Mouse (Mus musculus): ENCODE measurements at regions not wholly inside any gene's neighbourhood (a gene's known extent, or its start where the extent isn't known, plus 50 kb on each side); places are given as distances from the start of the nearest gene placed in this dataset.

DNA sequence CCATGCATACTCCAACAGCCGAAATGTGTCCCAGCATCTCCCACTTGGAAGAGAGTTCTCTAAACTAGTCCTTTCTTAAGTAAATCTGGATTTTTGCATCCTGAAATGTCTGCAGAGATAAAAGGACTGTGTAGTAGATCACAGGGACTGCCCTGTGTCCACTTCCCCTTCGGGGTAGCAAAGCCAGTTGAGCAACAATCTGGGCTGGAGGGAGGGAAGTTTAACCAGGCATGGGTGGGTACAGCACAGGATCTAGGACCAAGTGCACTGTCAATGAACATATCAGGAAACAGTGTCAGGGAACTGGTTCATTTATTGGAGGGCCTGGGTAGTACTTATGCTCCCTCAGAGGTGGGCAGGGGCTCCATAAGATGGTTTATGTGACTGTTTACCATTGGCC, 434.5 kb upstream of the Kif2a start:
- in situ Hi-C loops (cut with MboI; ENCODE audit: low pct_unique_long_range_greater_than_20kb) = loop anchor here (10.0 to 25.0 kb wide), 2 partner anchors 231 to 588 kb away; partner anchors contain the start of gene Smim15
- no peak for TF ChIP-seq CTCF (IDR thresholded peaks at IDR 0.05)
- DNase-seq (ENCODE audit: low read depth, low spot score) (no peak), ATAC-seq (no peak)
- ChIA-PET POLR2A (no interaction called here), CTCF (no interaction called here)
- H3K27me3 ChIP-seq = peaks cover 4% of the 10 kb centered on the region

DNA sequence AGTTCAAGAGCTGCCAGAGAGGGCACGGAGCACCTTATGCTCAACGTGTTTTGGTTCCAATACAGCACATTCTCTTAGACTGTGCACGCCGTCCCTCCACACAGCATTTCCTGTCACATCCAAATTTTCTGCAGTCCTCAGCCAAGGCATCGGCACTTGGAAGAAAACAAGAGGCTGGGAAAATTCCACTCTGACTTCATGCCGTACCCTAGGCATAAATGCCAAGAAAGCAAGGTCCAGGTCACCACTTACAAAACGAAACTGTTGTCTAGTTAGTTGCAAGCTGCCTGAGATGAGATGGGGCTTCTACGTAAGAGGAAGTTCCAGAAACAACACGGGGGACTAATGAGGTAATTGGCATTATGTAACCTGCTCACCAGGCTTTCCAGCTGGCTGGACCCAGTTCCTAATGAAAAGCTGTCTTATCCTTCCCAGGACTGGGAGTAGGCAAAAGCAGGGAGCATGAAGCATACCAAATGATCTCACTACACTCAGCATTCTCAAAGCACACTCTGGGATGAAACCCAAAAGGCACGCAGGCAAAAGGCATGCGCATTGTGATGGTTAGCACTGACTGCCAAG, 427.8 kb upstream of the Kif2a start:
- ChIA-PET POLR2A (interaction anchor here (1.2 kb wide), 1 partner anchor 444 kb away, joined by 3 read pairs; no protein-coding TSS in a partner anchor), CTCF (no interaction called here)
- no peaks in the 10 kb centered on the region for H3K27me3 ChIP-seq
- DNase-seq (ENCODE audit: low read depth, low spot score) = peak; percentile 92
- peak; percentile 99 for ATAC-seq
- no peak for TF ChIP-seq CTCF (IDR thresholded peaks at IDR 0.05)
- in situ Hi-C loops (cut with MboI; ENCODE audit: low pct_unique_long_range_greater_than_20kb) = loop anchor here (10.0 to 25.0 kb wide), 2 partner anchors 238 to 595 kb away; partner anchors contain the start of gene Smim15

DNA sequence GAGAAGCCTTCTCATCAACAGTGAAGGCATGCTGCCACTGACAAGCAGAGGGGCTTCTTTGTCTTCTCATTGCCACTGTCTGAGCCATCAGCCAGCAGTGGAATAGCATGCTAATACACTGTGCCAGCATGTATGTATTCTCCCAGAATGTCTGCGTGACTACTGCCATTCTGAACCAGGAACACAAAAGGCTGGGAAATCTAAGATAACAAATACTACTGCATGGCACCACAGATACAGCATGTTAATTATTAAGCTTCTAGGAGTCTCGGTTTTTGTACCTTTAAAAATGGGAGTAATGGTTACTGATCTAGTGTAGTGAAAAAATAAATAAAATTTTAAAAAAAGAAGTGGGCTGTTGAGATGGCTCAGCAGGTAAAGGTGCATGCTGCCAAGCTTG, 425.9 kb upstream of the Kif2a start:
- no peak for TF ChIP-seq CTCF (IDR thresholded peaks at IDR 0.05)
- peaks cover 5% of the 10 kb centered on the region for H3K27me3 ChIP-seq
- ATAC-seq = no peak
- ChIA-PET POLR2A (no interaction called here), CTCF (no interaction called here)
- in situ Hi-C loops (cut with MboI; ENCODE audit: low pct_unique_long_range_greater_than_20kb) = no loop called here
- no peak for DNase-seq (ENCODE audit: low read depth, low spot score)

DNA sequence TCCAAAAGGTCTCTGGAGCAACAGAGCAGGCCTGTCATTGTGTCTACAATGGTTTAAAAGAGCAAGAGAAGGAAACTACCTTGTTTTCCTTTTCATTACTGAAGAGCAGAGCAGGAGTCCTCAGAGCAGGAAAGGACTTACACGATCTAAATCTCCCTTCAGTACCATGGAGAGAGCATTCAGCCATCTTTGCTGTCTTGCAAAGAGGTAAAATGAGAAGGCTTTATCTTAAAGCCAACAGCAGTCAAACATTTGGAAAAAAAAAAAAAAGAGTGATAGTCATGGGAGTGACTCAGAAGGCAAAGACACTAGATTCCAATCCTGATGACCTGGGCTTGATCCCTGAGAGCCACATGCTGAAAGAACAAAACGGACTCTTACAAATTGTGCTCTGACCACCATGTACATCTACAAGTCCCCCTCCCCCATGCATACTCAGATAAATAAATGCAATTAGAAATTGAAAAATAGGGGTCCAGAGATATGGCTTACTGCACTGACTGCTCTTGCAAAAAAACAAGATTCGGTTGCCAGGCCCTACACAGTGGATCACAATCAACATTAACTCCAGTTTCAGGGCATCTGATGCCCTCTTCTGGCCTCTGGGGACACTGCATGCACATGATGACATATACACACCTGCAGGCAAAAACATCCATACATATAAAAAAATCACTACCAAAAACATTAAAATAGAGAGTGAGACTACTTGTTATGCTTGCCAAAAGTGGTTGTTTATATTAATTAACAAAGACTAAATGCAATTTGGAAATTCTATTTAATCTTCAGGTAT, 397.6 kb upstream of the Kif2a start:
- ATAC-seq = no peak
- ChIA-PET CTCF (no interaction called here), POLR2A (no interaction called here)
- no peak for DNase-seq (ENCODE audit: low read depth, low spot score)
- in situ Hi-C loops (cut with MboI; ENCODE audit: low pct_unique_long_range_greater_than_20kb) = no loop called here
- H3K27me3 ChIP-seq = peaks cover 3% of the 10 kb centered on the region
- TF ChIP-seq CTCF (IDR thresholded peaks at IDR 0.05) = peak; percentile 15

DNA sequence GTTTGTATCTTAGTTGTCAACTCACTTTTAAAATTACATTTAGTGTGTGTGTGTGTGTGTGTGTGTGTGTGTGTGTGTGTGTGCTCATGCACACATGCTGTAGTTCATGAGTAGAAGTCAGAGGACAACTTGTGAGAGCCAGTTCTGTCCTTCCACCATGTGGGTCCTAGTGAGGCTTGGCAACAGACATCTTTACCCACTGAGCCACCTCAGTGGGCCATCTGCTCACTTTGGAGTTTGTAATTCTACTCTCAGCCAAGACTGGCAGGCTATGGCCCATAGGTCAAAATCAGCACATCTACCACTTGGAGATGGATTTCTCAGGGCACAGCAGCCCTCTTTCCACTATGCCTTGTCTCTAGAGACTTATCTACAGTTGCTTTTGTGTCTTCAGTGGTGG, 388.3 kb upstream of the Kif2a start:
- POLR2A ChIA-PET = interaction anchor here (1.0 kb wide), 1 partner anchor 9 kb away, joined by 3 read pairs; no protein-coding TSS in a partner anchor
- in situ Hi-C loops (cut with MboI; ENCODE audit: low pct_unique_long_range_greater_than_20kb) = no loop called here
- no peak for TF ChIP-seq CTCF (IDR thresholded peaks at IDR 0.05)
- ATAC-seq (no peak), DNase-seq (ENCODE audit: low read depth, low spot score) (no peak)
- no peaks in the 10 kb centered on the region for H3K27me3 ChIP-seq
- CTCF ChIA-PET = no interaction called here

- H3K27me3 ChIP-seq = no peaks in the 10 kb centered on the region
- ATAC-seq (no peak), DNase-seq (ENCODE audit: low read depth, low spot score) (no peak)
- ChIA-PET POLR2A (no interaction called here), CTCF (no interaction called here)
- in situ Hi-C loops (cut with MboI; ENCODE audit: low pct_unique_long_range_greater_than_20kb) = no loop called here
- TF ChIP-seq CTCF (IDR thresholded peaks at IDR 0.05) = no peak
Observed at GRCm38 (mm10) chr13:107407674-107408026, 385.7 kb upstream of the Kif2a start.

DNA sequence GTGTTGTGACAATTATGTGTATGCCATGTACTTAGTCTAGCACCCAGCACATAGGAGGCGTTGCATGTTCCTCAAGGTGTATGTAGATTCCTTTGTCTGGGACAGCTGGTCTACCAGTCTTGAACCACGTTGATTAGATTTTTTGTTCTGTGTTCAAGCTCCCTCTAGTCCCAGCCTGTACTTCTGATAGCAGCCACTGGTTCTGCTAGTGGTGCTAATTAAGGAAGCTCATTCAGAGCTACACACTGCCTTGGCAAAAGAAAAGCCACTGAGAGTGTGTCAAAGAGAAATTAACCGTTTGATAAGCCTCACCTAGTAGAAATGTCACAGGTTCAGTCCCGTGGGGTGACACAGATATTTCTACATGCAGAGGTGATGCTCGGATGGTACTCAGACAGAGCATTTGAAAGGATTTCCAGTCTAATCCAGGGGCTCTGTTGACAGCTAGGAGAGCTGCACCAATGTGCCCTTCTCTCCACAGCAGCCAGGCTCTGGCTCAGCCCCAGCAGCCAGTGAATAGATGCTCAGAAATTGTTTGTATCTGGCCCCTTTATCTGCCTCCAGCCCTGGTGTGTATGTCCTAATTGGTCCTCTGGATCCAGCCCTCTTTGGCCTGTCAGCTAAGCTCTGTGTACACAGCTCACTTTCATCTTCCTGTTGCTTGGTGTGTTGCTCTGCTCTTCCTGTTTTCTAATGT, 385.2 kb upstream of the Kif2a start:
- CTCF ChIA-PET = no interaction called here
- in situ Hi-C loops (cut with MboI; ENCODE audit: low pct_unique_long_range_greater_than_20kb) = no loop called here

DNA sequence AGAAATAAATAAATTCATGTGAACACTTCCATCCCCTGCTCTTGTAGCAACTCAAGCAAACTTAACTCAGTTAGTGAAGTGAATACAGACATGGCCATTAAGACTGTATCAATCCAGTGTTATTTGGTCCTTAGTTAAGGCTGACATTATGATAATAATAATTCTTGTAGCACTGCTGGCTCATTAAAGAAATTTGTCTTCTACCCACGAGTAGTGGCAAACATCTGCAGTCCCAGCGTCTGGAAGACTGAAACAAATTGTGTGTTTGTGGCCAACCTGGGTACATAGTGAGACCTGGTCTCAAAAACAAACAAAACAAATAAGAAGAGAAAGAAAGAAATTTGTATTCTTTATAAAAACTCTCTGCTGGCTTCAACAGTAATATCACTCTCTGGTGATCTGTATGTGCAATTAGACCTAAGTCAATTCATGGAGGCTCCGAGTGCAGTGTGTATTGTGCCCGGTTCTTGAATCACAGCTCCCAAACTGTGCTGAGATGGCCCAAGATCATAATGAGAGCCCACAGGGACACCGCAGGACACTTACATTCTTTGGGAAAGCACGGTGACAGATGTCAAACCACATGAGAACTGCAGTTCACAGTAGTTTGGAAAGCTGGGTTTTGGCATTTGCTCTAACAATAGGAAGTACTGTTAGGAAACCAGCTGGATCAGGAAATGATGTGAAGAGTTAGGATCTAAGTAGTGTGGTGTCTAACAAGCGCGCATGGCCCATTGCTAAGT, 376.9 kb upstream of the Kif2a start:
- POLR2A ChIA-PET = no interaction called here

More for the DNA sequence above, 385.2 kb upstream of the Kif2a start:
- no peaks in the 10 kb centered on the region for H3K27me3 ChIP-seq
- no peak for TF ChIP-seq CTCF (IDR thresholded peaks at IDR 0.05)
- POLR2A ChIA-PET = no interaction called here
- ATAC-seq (no peak), DNase-seq (ENCODE audit: low read depth, low spot score) (no peak)

DNA sequence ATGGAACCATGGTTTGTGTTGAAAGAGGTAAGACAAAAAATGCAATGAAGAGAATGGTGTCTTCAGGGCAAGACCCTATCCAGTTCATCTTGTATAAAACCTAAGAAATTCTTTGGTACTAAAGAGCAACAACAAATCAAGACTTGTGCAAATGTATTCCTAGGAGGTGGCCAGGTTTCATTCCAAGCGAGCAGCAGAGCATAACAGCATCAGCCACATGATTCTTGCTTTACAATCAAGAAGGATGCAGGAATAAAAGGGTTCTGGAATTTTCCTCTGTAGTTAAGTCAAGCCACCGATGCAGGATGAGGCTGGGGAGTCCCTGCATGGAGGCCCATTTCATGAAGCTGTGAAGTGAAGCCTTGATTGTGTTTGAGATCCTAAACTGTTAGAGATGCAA, 374.1 kb upstream of the Kif2a start:
- in situ Hi-C loops (cut with MboI; ENCODE audit: low pct_unique_long_range_greater_than_20kb) = no loop called here
- no peaks in the 10 kb centered on the region for H3K27me3 ChIP-seq
- CTCF ChIA-PET = interaction anchor here (1.6 kb wide), 1 partner anchor 27 kb away, joined by 3 read pairs; no protein-coding TSS in a partner anchor
- DNase-seq (ENCODE audit: low read depth, low spot score) (no peak), ATAC-seq (no peak)
- TF ChIP-seq CTCF (IDR thresholded peaks at IDR 0.05) = no peak
- POLR2A ChIA-PET = interaction anchor here (0.6 kb wide), 1 partner anchor 305 kb away, joined by 5 read pairs; no protein-coding TSS in a partner anchor

More for the DNA sequence above, 376.9 kb upstream of the Kif2a start:
- TF ChIP-seq CTCF (IDR thresholded peaks at IDR 0.05) = no peak
- DNase-seq (ENCODE audit: low read depth, low spot score) (no peak), ATAC-seq (no peak)
- CTCF ChIA-PET = no interaction called here
- no peaks in the 10 kb centered on the region for H3K27me3 ChIP-seq
- in situ Hi-C loops (cut with MboI; ENCODE audit: low pct_unique_long_range_greater_than_20kb) = no loop called here

- DNase-seq (ENCODE audit: low read depth, low spot score) = no peak
- CTCF ChIA-PET = interaction anchor here (1.6 kb wide), 1 partner anchor 25 kb away, joined by 3 read pairs; no protein-coding TSS in a partner anchor
- TF ChIP-seq CTCF (IDR thresholded peaks at IDR 0.05) = no peak
- H3K27me3 ChIP-seq = no peaks in the 10 kb centered on the region
- in situ Hi-C loops (cut with MboI; ENCODE audit: low pct_unique_long_range_greater_than_20kb) = no loop called here
- ATAC-seq = no peak
- POLR2A ChIA-PET = no interaction called here
Observed at GRCm38 (mm10) chr13:107394451-107394850, 372.5 kb upstream of the Kif2a start.
